Mouse (Mus musculus) ES-E14 (cell line): ENCODE data around the gene Kcnmb2. TPM values are rescaled to one million over a fixed set of nuclear protein-coding genes. Genes with fewer than 3 reads are reported as not detected.

Experiments
- DNase-seq: peaks from one replicate; pipeline ENCODE4 v3.0.0-alpha.2; 2013; ENCODE audit warnings: low read depth, low spot score
- H3K27ac ChIP-seq: 2 replicates; pipeline ENCODE4 v1.5.1; 2012; ENCODE audit warnings: low read depth, mild to moderate bottlenecking, low read length, moderate library complexity, mixed read lengths; ENCODE audit not compliant: poor library complexity, insufficient read depth, severe bottlenecking
- H3K36me3 ChIP-seq: 2 replicates; pipeline ENCODE4 v1.6.1; 2012; ENCODE audit warnings: mild to moderate bottlenecking, low read length, moderate library complexity, mixed read lengths; ENCODE audit not compliant: control insufficient read depth, poor library complexity, insufficient read depth, severe bottlenecking
- H3K4me1 ChIP-seq, 2 experiments: fragments of 150-350 bp in 1 of 2; sonication (generic) in 1 of 2; 2 replicates each; pipeline ENCODE4 v1.6.1; 2012; ENCODE audit warnings: low read length in 2 of 2, mild to moderate bottlenecking in 1 of 2, mixed read lengths in 1 of 2; ENCODE audit not compliant: control insufficient read depth in 2 of 2, insufficient read depth in 2 of 2, poor library complexity in 1 of 2
- H3K4me3 ChIP-seq, 2 experiments: fragments of 150-350 bp in 1 of 2; sonication (generic) in 1 of 2; 2 replicates each; pipeline ENCODE4 v1.5.1; 2012; ENCODE audit warnings: low read length in 2 of 2, low read depth in 1 of 2, mild to moderate bottlenecking in 1 of 2, mixed read lengths in 1 of 2; ENCODE audit not compliant: insufficient read depth in 1 of 2, poor library complexity in 1 of 2, severe bottlenecking in 1 of 2
- H3K9ac ChIP-seq: 2 replicates; pipeline ENCODE4 v1.6.1; 2012; ENCODE audit warnings: low read depth, mild to moderate bottlenecking, low read length, mixed read lengths; ENCODE audit not compliant: poor library complexity, insufficient read depth, severe bottlenecking
- H3K9me3 ChIP-seq: fragments of 150-350 bp; sonication (generic); 2 replicates; pipeline ENCODE4 v1.6.1; 2012; ENCODE audit warnings: low read depth, mild to moderate bottlenecking, low read length; ENCODE audit not compliant: control insufficient read depth, insufficient read depth
- CHD2 ChIP-seq: IDR thresholded peaks from 2 replicates; pipeline ENCODE4 v1.6.1; 2014; ENCODE audit warnings: mild to moderate bottlenecking, low read depth, low read length, inconsistent platforms
- HCFC1 ChIP-seq: IDR thresholded peaks from 2 replicates; pipeline ENCODE4 v1.6.1; 2012; ENCODE audit warnings: low read length, inconsistent platforms, borderline replicate concordance; ENCODE audit not compliant: insufficient read depth
- MAFK ChIP-seq: IDR thresholded peaks from 2 replicates; pipeline ENCODE4 v1.6.1; 2014; ENCODE audit warnings: mild to moderate bottlenecking, low read depth, low read length, inconsistent platforms; ENCODE audit not compliant: insufficient read depth
- ZC3H11A ChIP-seq: IDR thresholded peaks from 2 replicates; pipeline ENCODE4 v1.6.1; 2012; ENCODE audit warnings: low read depth, mild to moderate bottlenecking, inconsistent platforms, low read length, borderline replicate concordance
- ZNF384 ChIP-seq: IDR thresholded peaks from 2 replicates; pipeline ENCODE4 v1.6.1; 2012; ENCODE audit warnings: low read depth, low read length, inconsistent platforms
- in situ Hi-C, 2 experiments: fragments of 600-800 bp; cut with MboI; formaldehyde crosslinking; loops; one replicate each; pipeline ENCODE4 v1.15.1; 2025; ENCODE audit warnings: low sequenced_read_pairs in 2 of 2, inconsistent platforms in 1 of 2; ENCODE audit not compliant: unreplicated experiment in 2 of 2
- total RNA-seq: library from RNA; depleted of rRNA; stranded (reverse); fragments of 300-350 nt; gene quantifications from 2 replicates; pipeline ENCODE4 v1.2.3, GENCODE M21; 2012

The Kcnmb2 gene
- total RNA-seq, 1 experiment: not detected

GRCm38 (mm10) chr3:31928544-31928943 is 26.2 kb downstream of the Kcnmb2 start:
- TF ChIP-seq MAFK (no peak), ZC3H11A (no peak), HCFC1 (no peak), CHD2 (no peak), ZNF384 (no peak)
- in situ Hi-C loops: no loop called here
- no peak for DNase-seq
- no peaks in the 10 kb centered on the region for H3K4me1 ChIP-seq
- no peak overlapping the region for H3K27ac ChIP-seq
- H3K36me3 ChIP-seq: no peaks in the 10 kb centered on the region
- no peaks in the 10 kb centered on the region for H3K9me3 ChIP-seq
- H3K9ac ChIP-seq: no peak overlapping the region
- no peak overlapping the region for H3K4me3 ChIP-seq

DNA sequence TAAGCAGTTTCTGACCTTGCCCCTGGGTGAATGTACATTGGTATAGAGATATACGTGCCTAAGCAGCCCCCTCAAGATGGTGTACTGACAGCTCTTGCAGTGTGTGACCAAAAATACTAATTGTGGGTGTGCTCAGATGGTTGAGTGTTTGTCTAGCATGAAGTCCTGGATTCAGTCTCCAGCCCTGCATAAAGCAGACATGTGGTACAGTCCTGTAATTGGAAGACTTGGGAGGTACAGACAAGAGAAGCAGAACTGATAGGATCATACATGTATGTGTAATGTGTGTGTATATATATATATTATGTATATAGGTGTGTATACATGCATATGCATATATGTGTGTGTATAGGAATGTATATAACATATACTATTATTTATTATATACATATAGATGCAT is 32.4 kb downstream of the Kcnmb2 start:
- TF ChIP-seq CHD2: no peak
- no peak for TF ChIP-seq HCFC1
- no peak for TF ChIP-seq MAFK
- no peak for TF ChIP-seq ZNF384
- no peak for TF ChIP-seq ZC3H11A
- Histone ChIP-seq H3K9me3 (no peaks in the 10 kb centered on the region), H3K9ac (no peak overlapping the region), H3K36me3 (no peaks in the 10 kb centered on the region), H3K4me1 (no peaks in the 10 kb centered on the region), H3K4me3 (no peak overlapping the region), H3K27ac (no peak overlapping the region)
- in situ Hi-C loops: no loop called here
- DNase-seq: no peak

DNA sequence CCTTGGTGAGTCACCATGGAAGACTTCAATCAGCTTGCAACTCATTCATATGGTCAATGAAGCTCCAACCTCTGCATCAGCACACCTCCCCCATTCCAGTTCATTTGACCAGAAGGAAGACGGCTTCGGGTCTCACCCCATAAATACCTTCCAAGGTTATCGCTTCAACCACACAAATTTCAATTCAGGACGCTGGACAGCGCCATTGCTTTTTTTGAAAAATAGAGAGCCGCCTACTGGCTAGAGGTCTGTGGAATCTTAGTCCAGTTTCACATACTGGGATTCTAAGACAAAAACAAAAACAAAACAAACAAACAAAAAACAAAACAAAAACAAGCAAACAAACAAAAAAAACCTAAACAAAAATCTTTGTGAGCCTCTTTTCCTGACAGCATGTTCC is 39.2 kb downstream of the Kcnmb2 start:
- no peaks in the 10 kb centered on the region for H3K36me3 ChIP-seq
- in situ Hi-C loops: no loop called here
- TF ChIP-seq MAFK (no peak), ZNF384 (peak; percentile 81), HCFC1 (no peak), CHD2 (no peak), ZC3H11A (no peak)

GRCm38 (mm10) chr3:31954213-31954612 is 51.9 kb downstream of the Kcnmb2 start:
- Histone ChIP-seq H3K4me1 (no peaks in the 10 kb centered on the region), H3K9me3 (no peaks in the 10 kb centered on the region), H3K27ac (no peak overlapping the region), H3K9ac (no peak overlapping the region), H3K36me3 (no peaks in the 10 kb centered on the region), H3K4me3 (no peak overlapping the region)
- in situ Hi-C loops: no loop called here
- no peak for DNase-seq
- TF ChIP-seq ZNF384 (no peak), ZC3H11A (no peak), CHD2 (no peak), HCFC1 (no peak), MAFK (no peak)

More for the DNA sequence above, 39.2 kb downstream of the Kcnmb2 start:
- no peak overlapping the region for H3K27ac ChIP-seq
- no peak overlapping the region for H3K4me3 ChIP-seq
- no peaks in the 10 kb centered on the region for H3K9me3 ChIP-seq
- DNase-seq: peak; percentile 38
- no peak overlapping the region for H3K9ac ChIP-seq
- no peaks in the 10 kb centered on the region for H3K4me1 ChIP-seq

DNA sequence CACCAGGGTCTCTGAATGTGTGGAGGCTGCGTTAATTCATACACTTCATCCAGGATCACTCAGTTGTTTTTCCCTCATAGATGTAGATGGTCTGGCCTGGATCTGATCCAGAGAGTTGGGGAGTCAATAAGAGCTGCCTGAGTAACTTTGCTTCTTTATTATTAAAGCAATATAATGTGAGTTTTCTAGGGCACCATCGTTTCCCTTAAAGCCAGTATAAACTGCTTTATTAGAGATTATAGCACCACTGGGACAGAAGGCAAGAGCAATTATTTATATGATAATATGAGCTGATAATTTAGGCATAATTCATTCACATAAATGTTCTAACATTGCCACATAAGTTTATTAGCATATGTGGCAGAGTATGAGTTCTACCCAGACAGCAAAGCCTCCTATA is 52.7 kb downstream of the Kcnmb2 start:
- H3K4me1 ChIP-seq: no peaks in the 10 kb centered on the region
- H3K4me3 ChIP-seq: no peak overlapping the region
- no peaks in the 10 kb centered on the region for H3K36me3 ChIP-seq
- H3K27ac ChIP-seq: no peak overlapping the region
- in situ Hi-C loops: no loop called here
- H3K9ac ChIP-seq: no peak overlapping the region
- DNase-seq: no peak
- no peaks in the 10 kb centered on the region for H3K9me3 ChIP-seq
- TF ChIP-seq ZC3H11A: no peak
- no peak for TF ChIP-seq ZNF384
- no peak for TF ChIP-seq MAFK
- TF ChIP-seq CHD2: no peak
- no peak for TF ChIP-seq HCFC1
